Mouse (Mus musculus) gastrocnemius, adult 2 months (tissue): ENCODE measurements at regions not wholly inside any gene's neighbourhood (a gene's known extent, or its start where the extent isn't known, plus 50 kb on each side); places are given as distances from the start of the nearest gene placed in this dataset.

Experiments
- DNase-seq: peaks from one replicate; pipeline ENCODE4 v3.0.0; 2022
- H3K27ac ChIP-seq: fragments of 200-600 bp; 2 replicates; pipeline ENCODE4 v1.8.1; 2022; ENCODE audit warnings: mild to moderate bottlenecking
- H3K4me3 ChIP-seq: fragments of 200-600 bp; 2 replicates; pipeline ENCODE4 v1.8.1; 2022; ENCODE audit warnings: mild to moderate bottlenecking, moderate library complexity
- CTCF ChIP-seq: fragments of 200-600 bp; IDR thresholded peaks from 2 replicates; pipeline ENCODE4 v1.8.1; 2022; ENCODE audit warnings: antibody characterized with exemption, mild to moderate bottlenecking, moderate library complexity
- intact Hi-C: fragments of 180-260 bp; cut with DNase I; formaldehyde crosslinking; loops from one replicate; pipeline ENCODE4 v1.15.1; 2025

DNA sequence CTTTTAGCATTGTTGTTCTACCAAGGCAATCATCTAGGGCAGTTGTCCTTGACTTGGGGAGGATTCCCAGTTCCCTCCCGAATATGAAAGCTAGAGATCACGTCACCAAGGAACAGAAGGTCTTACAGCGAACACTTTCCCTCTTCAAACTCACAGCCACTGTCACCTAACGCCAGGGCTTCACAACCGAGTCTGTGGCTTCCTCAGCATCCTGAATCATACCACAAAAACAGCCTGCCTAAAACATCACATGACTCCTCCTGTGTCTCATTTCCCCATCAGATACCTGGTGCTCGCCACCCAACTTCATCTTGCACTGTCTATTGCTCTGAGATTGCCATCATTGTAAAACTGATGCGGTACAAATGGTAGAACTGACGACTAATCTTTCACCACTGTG, 186.5 kb downstream of the Kdr start:
- no peak for DNase-seq
- TF ChIP-seq CTCF = no peak
- Histone ChIP-seq H3K4me3 (no peak overlapping the region), H3K27ac (no peak overlapping the region)
- intact Hi-C loops = no loop called here

DNA sequence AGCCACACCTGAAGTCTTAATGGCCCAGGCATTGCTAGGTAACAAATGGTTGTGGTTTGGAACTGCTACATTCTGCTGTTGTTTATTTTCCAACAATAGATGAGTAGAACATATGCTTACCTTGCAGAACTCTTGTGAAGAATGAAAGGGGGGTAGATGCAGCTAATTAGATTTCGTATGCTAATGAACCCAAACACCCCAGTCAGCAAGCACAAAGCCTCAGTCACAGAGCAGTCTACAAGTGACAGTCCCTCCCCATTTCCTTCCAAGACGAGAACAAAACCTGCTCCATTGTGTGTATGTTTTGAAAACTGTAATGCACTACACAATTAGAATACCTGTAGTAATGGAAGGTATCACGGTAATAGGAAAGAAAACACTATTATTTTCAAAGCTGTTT, 190.2 kb downstream of the Kdr start:
- TF ChIP-seq CTCF = no peak
- intact Hi-C loops = no loop called here
- no peak for DNase-seq
- Histone ChIP-seq H3K27ac (no peak overlapping the region), H3K4me3 (no peak overlapping the region)

DNA sequence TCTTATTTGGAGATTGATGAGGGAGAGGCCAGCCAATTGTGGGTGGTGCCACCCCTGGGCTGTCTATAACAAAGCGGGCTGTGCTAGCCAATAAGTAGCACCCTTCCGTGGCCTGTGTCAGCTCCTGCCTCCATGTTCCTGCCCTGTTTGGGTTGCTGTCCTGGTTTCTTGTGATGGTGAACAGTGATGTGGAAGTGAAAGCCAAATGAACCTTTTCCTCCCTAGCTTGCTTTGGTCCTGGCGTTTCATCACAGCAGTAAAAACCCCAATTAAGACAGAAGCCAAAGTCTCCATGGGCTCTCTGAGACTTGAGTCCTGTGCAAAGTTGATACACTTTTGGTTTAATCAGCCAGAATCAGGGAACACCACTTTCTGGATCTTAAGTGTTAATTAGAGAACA, 192.1 kb downstream of the Kdr start:
- no peak for DNase-seq
- TF ChIP-seq CTCF = no peak
- no peak overlapping the region for H3K4me3 ChIP-seq
- no peak overlapping the region for H3K27ac ChIP-seq
- intact Hi-C loops = no loop called here

DNA sequence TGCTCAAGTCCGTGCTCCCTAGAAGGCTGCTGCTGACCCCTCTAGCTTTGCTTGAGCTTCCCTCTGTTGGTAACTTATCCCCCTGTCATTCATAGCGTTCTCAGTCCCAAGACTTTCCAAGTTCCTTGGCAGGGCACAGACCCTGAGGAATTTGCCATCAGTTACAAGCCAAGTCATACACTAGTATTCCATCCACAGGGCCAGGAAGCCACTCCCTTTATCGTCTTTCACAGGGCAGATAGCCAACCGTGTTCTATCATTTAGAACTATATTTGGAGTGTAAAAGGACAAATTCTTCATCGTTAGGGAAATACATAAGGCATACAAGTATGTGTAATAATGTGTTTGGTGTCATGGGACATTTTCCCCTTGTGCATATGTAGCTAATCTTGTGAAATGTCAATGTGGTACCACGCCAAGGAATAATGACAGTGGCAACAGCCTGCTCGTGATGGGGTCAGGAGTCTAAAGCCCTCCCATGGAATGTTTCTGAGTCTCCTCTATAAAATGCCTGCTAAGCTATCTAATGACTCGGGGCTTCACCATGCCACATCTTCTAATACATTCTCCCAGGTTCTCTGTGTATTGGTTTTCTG, 193.2 kb downstream of the Kdr start:
- intact Hi-C loops = no loop called here
- Histone ChIP-seq H3K27ac (no peak overlapping the region), H3K4me3 (no peak overlapping the region)
- no peak for TF ChIP-seq CTCF
- DNase-seq = no peak

DNA sequence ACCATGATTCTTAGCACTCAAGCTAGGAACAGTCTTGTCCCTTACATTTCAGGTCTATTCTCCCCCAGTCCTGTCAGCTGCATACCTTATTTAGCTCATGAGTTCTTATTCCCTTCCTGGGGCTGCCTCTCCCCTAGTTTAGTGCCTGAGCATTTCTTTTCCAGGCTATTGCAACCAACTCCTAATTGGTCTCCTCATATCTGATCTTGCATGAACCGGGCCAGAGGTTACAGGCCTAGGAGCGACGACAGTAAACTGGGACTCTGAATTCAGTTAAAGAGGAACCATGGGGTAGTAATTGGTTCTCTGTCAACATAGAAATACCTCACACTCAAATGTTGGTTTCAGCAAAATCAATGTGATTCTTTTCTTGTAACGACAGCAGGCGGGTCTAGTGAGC, 195.9 kb downstream of the Kit start:
- DNase-seq = no peak
- TF ChIP-seq CTCF = no peak
- no peak overlapping the region for H3K4me3 ChIP-seq
- no peak overlapping the region for H3K27ac ChIP-seq
- intact Hi-C loops = no loop called here

DNA sequence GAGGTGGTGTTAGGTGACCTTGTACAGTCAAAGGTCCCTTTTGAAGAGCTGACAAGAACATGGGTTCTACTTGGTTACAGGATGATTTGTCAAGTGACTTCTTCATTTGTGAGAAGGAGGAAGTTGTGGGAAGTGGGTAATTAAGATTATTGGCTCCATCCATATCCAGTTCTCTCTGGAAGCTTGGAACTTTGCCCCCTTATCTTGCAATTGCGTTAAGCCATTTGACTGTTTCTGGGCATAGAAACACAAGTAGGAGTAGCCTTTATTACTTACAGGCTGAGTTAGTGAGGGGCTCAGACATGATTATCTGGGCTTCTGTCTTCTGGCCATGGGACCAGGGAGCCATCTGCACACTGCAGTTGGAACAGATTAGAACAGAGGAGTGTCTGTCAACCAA, 192.5 kb downstream of the Kit start:
- no peak for DNase-seq
- no peak for TF ChIP-seq CTCF
- Histone ChIP-seq H3K4me3 (no peak overlapping the region), H3K27ac (no peak overlapping the region)
- intact Hi-C loops = no loop called here

DNA sequence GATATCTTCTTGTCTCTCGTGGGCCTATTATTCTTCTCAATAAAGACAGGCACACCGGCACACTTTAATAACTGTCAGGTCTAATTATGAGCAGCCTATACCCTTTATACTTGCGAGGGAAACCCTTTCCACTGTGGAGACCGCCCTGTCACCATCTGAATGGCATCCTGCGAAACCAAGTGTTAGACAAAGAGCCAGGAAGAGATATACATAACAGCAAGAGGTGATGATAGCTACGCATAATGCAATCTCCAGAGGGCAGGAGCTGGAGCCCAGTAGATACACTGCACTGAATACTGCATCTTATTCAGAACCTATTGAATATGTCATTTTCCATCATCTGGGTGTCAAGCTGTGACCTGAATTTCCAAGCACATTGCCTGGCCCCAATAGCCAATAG, 187.7 kb downstream of the Kit start:
- Histone ChIP-seq H3K4me3 (no peak overlapping the region), H3K27ac (no peak overlapping the region)
- no peak for TF ChIP-seq CTCF
- intact Hi-C loops = no loop called here
- no peak for DNase-seq

DNA sequence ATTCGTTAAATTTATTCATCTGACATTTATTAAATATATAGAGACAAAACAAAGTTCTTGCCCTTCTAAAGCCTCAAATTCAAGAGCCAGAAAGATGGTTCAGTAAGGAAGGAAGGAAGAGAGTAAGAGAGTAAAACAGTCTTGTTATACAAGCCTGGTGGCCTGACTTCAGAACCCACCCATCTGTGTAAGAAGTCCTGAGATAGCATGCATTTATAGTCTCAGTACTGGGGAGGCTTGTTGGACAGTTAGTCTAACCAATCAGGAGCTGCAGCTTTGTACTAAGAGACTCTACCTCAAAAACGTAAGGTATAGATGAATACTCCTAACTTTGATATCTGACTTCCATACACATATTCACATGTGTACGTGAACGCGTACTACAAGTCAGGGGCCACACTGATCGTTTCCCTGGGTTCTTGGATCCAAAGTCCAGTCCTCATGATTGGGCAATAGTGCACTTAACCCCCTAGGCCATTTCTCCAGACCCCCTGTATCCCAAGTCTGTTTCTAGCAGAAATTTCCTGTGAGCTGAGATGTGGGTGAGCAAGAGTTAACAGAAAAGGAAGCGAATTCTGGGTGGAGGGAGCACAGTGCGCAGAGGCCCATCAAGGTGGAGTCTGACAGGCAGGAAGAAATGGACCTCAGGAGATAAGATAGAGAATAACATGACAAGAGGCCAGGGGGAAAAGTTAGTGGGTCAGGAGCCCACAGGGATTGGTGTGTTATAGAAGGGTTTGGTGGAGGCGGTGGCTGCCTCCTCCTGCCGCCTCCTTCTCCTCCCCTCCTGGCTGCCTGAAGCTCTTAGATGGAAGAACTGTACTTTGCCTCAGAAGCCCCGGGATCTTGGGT, 187.0 kb downstream of the Kit start:
- Histone ChIP-seq H3K4me3 (no peak overlapping the region), H3K27ac (no peak overlapping the region)
- TF ChIP-seq CTCF = no peak
- DNase-seq = no peak
- intact Hi-C loops = no loop called here

DNA sequence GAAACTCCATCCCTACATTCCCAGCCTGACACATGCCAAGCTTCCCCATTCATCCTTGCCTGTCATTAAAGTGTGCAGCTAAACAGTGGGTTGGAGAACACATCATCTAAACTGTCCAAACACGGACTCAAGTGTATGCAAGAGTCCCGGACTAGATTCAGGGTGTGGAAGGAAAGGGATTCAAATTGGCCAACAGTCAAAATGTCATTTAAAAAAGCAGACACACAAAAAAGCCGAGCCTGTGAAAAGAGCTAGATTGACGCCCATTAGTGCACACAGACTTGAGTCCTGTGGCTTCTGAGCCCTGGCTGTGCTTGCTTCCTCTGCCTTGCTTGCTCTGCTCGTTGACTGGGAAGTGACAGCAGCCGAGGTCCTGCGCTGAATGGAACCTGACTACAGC, 181.5 kb downstream of the Kit start:
- intact Hi-C loops = no loop called here
- no peak for TF ChIP-seq CTCF
- no peak for DNase-seq
- Histone ChIP-seq H3K4me3 (no peak overlapping the region), H3K27ac (no peak overlapping the region)

DNA sequence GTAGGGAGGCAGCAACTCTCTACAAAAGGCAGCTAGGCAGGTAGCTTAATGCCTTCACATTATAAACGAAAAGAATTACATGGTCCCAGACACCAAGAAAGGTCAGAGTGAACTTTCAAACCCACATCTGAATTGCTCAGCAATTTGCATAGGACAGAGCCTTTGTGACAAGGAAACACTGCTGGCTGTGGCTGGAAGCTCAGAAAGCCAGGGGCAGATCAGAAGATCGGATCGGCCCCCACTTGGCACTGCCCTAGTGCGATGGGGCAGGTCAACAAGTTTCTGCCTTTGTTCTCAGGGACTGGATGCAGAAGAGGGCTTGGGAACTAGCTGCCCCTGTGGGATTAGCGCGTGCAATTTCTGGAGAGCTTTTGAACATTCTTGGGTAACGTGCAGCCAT, 179.6 kb downstream of the Kit start:
- no peak for TF ChIP-seq CTCF
- intact Hi-C loops = no loop called here

DNA sequence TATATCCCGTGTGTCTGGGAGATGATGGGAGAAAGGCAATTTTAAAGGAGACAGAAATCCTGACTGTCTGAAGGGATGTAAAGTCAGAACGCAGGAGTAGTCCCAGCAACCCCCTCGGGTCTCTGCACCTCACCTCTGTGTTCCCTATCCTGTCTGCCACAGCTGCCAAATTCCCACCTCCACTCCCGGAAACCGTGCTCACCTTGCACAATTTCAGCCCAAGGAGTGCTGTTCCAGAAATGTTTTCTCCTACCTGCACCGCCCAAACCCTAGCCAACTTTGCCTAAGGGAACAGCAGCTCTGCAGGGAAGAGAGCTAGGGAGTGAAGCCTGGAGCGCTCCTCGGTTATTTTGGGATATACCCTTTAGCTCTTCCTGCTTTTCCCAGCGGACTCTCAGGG, 170.6 kb downstream of the Kit start:
- no peak overlapping the region for H3K4me3 ChIP-seq
- intact Hi-C loops = no loop called here
- no peak overlapping the region for H3K27ac ChIP-seq
- TF ChIP-seq CTCF = no peak
- DNase-seq = no peak

More for the DNA sequence above, 179.6 kb downstream of the Kit start:
- DNase-seq = no peak
- Histone ChIP-seq H3K4me3 (no peak overlapping the region), H3K27ac (no peak overlapping the region)

DNA sequence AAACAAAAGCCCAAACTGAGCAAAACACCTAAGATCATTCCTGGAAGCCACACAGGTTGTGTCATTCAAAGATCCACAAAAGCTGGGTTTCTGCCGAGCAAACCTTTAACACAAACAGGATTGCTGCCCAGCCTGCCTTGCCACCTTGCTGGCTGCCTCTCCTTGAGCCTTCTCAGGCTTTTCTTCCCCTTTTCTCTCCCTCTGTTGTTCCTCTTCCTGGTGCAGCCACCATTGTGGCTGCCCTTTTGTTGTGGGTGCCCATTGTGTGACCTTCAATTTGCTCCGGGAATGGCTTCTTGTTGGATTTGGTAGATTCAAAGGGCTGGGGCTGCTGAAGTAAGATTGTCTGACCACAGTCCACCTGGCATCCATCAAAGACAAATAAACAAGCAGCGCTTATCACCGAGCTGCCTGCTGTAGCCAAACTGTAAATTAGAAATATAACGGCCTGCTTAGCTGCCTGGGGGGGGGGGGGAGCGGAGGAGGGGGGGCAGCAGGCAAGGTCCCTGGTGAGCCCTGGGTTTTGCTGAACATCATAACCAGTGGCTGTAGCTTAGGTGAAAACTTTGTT, 169.8 kb downstream of the Kit start:
- no peak overlapping the region for H3K27ac ChIP-seq
- no peak overlapping the region for H3K4me3 ChIP-seq
- no peak for DNase-seq
- intact Hi-C loops = no loop called here
- no peak for TF ChIP-seq CTCF

DNA sequence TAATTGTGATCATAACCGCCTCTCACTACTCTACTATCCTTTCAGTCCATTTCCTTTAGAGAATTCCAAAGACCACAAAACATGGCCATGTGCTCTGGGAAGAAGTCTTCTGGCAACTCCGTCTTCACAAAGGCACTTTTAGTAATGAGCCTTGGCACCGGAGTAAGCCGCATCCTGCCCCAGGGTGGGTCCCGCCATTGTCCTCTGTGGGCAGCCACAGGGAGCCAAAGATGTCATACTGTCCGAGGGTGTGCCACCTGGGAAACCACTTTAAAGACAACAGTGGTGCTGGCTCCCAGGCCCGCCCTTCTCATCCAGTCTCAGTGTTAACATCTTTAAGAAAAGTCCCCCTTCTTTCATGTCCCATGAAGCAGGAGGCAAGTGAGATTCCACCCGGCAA, 164.6 kb downstream of the Kit start:
- intact Hi-C loops = no loop called here
- DNase-seq = no peak
- Histone ChIP-seq H3K27ac (no peak overlapping the region), H3K4me3 (no peak overlapping the region)
- no peak for TF ChIP-seq CTCF

DNA sequence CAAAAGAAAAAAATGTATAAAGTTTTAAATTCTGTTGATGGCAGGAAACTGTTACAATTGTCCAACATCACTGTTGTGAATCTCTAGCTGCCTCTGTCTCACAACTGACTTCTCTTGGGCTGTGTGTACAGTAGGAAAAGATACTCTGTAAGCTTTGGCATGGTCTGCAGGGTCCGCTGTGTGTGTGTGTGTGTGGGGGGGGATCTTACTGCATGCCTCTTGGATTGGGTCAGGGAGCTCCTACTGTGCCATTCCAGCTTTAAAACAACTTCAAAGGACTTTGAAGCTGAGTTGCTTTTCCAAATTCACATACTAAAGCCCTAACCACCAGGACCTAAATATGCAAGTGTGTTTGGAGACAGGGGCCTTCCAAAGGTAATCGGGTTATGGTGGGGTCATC, 163.7 kb downstream of the Kit start:
- DNase-seq = no peak
- no peak overlapping the region for H3K27ac ChIP-seq
- intact Hi-C loops = no loop called here
- H3K4me3 ChIP-seq = no peak overlapping the region
- TF ChIP-seq CTCF = no peak
